Mouse (Mus musculus) lung, postnatal 0 days (tissue): ENCODE data around the gene Upk1b. TPM values are rescaled to one million over a fixed set of nuclear protein-coding genes. Genes with fewer than 3 reads are reported as not detected.
A peak's percentile ranks its signal among the peaks of the same experiment; 100 is the strongest.

ENCODE experiments used
- ATAC-seq: fragments of 200-750 bp; cut with Nextera tagmentation; 2 replicates; pipeline ENCODE4 v1.8.0; 2017; ENCODE audit warnings: moderate library complexity
- DNase-seq: peaks from one replicate; pipeline ENCODE4 v3.0.0-alpha.2; 2016; ENCODE audit warnings: low spot score
- H3K27ac ChIP-seq: fragments of 300-500 bp; sonication (generic); 2 replicates; pipeline ENCODE4 v1.5.1; 2014; ENCODE audit warnings: antibody characterized with exemption, mild to moderate bottlenecking, low read length, mixed read lengths
- H3K27me3 ChIP-seq: fragments of 300-500 bp; sonication (generic); replicated peaks from 2 replicates; pipeline ENCODE4 v1.6.1; 2014; ENCODE audit warnings: low read length, mixed read lengths; ENCODE audit not compliant: insufficient read depth
- H3K36me3 ChIP-seq: fragments of 300-500 bp; sonication (generic); 2 replicates; pipeline ENCODE4 v1.6.1; 2014; ENCODE audit warnings: low read length, mixed read lengths; ENCODE audit not compliant: insufficient read depth
- H3K4me1 ChIP-seq: fragments of 300-500 bp; sonication (generic); 2 replicates; pipeline ENCODE4 v1.6.1; 2014; ENCODE audit warnings: antibody characterized with exemption, low read depth, low read length, mixed read lengths; ENCODE audit not compliant: insufficient read depth
- H3K4me2 ChIP-seq: fragments of 300-500 bp; sonication (generic); replicated peaks from 2 replicates; pipeline ENCODE4 v1.6.1; 2014; ENCODE audit warnings: low read depth, mild to moderate bottlenecking, low read length, moderate library complexity, mixed read lengths
- H3K4me3 ChIP-seq: fragments of 300-500 bp; sonication (generic); 2 replicates; pipeline ENCODE4 v1.5.1; 2014; ENCODE audit warnings: low read depth, low read length
- H3K9ac ChIP-seq: fragments of 300-500 bp; sonication (generic); replicated peaks from 2 replicates; pipeline ENCODE4 v1.6.1; 2014; ENCODE audit warnings: low read depth, mild to moderate bottlenecking
- H3K9me3 ChIP-seq: fragments of 300-500 bp; sonication (generic); 2 replicates; pipeline ENCODE4 v1.6.1; 2016; ENCODE audit warnings: low read length, mixed read lengths
- CTCF ChIP-seq: IDR thresholded peaks from 2 replicates; pipeline ENCODE4 v1.5.1; 2016; ENCODE audit warnings: antibody characterized with exemption, mild to moderate bottlenecking
- EP300 ChIP-seq: IDR thresholded peaks from 2 replicates; pipeline ENCODE4 v1.6.1; 2016; ENCODE audit warnings: antibody characterized with exemption, mild to moderate bottlenecking, control low read depth
- WGBS: fragments of 180-500 bp; shearing (Covaris S2); extraction: QIAGEN DNeasy Blood & Tissue Kit; methylation state at CpG from one replicate; pipeline ENCODE4 v1.1.7; 2014; 5-methylcytosine and 5-hydroxymethylcytosine counted together
- polyA plus RNA-seq: library from polyadenylated mRNA; unstranded; fragments of >200 nt; fragmentation: Nextera tagmentation; extraction: Ambion mirVana; gene quantifications from 2 replicates; pipeline ENCODE4 v1.2.1, GENCODE M21; 2015

The Upk1b gene
- polyA plus RNA-seq, 1 experiment from 2014 or later, result 71.6 TPM

DNA sequence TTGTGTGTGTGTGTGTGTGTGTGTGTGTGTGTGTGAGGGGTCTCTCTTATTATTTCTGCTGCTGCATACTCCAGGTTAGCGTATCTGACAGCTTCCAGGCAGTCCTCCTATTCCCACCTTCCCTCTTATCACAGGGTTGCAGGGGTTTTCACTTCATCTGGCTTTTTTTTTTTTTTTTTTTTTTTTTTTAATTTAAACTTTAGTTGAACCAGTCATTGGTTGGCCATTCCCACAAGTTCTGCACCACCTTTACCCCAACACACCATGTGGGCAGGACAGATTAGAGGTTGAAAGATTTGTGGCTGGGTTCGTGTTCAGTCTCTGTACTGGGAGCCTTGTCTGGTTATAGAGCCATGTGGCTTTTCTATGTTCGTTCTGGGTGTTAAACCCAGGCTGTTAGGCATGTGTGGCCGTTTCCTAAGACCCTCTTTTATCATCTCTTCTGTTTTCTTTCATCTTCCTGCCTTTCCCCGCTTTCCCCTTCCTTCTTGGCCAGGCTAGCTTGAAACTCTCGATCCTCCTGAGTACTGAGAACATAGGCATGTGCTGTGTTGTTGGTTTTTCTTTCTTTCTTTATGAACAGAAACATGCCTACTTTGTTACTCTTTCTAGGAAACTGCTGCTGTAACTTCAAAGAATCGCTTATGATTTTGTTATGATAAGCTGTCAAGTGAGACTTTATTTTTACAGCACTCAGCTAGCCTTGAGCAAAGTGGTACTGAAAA is 44.5 kb downstream of the Upk1b start:
- ATAC-seq, result no peak

DNA sequence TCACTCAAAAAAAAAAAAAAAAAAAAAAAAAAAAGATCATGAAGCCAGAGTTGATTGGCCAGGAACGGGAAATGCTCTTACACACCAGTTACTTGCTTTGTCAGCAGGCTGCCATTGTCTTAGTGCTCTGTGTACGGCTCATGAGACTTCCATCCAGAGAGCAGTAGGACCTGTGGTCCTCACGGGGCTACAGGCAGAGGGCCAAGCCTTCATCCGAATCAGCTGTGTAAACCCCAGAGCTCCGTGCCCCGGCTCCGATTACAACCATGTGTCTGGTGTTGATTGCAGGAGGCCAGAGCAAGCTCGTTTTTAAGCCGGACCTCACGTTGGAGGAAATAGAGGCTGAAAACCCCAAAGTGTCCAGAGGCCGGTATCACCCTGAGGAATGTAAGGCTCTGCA is 46.5 kb downstream of the Upk1b start:
- 61% methylated on average over 11 of the region's 11 CpGs for WGBS
- DNase-seq, result no peak
- no peak overlapping the region for H3K4me2 ChIP-seq

More for the DNA sequence above, 44.5 kb downstream of the Upk1b start:
- DNase-seq, result no peak
- no peaks in the 10 kb centered on the region for H3K27me3 ChIP-seq
- TF ChIP-seq EP300 (no peak), CTCF (no peak)
- peak overlapping the region; percentile 20; the same call in 1 of the 2 replicates for H3K4me2 ChIP-seq
- peak overlapping the region; percentile 71 for H3K27ac ChIP-seq
- no peaks in the 10 kb centered on the region for H3K9me3 ChIP-seq
- 26% methylated on average over 7 of the region's 7 CpGs for WGBS
- peaks cover 21% of the 10 kb centered on the region; the same call in 1 of the 2 replicates for H3K4me1 ChIP-seq
- H3K4me3 ChIP-seq, result no peak overlapping the region
- H3K36me3 ChIP-seq, result peaks cover 14% of the 10 kb centered on the region; the same call in 1 of the 2 replicates
- H3K9ac ChIP-seq, result no peak overlapping the region

DNA sequence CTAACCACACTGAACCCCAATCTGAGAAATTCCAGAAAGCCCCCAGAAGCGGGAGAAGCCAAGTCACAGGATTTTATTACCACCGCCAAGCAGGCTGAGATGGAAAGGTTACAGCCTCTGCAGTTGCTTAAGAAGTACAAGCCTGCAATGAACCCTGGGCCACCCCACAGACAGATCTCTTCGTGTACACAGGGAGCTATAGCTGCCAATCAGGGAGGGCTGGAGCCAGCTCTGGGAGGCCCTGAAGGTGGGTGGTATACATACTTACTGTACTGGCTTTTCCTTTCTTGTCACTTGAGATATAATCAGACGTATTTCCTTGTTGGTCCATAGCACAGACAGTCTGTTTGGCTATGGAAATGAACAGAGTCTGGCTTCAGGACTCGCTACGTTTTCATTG is 49.3 kb downstream of the Upk1b start:
- Histone ChIP-seq H3K27me3 (no peaks in the 10 kb centered on the region), H3K4me1 (peaks cover 12% of the 10 kb centered on the region; the same call in 1 of the 2 replicates), H3K9ac (no peak overlapping the region), H3K27ac (no peak overlapping the region), H3K4me2 (no peak overlapping the region), H3K36me3 (no peaks in the 10 kb centered on the region), H3K4me3 (no peak overlapping the region), H3K9me3 (no peaks in the 10 kb centered on the region)
- WGBS, result 52% methylated on average over 6 of the region's 6 CpGs
- ATAC-seq (no peak; the same call in 1 of the 2 replicates), DNase-seq (peak; percentile 45)
- no peak for TF ChIP-seq CTCF
- TF ChIP-seq EP300, result no peak

More for the DNA sequence above, 46.5 kb downstream of the Upk1b start:
- H3K9ac ChIP-seq, result no peak overlapping the region
- no peak overlapping the region for H3K27ac ChIP-seq
- H3K4me3 ChIP-seq, result no peak overlapping the region
- no peak for ATAC-seq
- peaks cover 4% of the 10 kb centered on the region; the same call in 1 of the 2 replicates for H3K36me3 ChIP-seq
- no peaks in the 10 kb centered on the region for H3K9me3 ChIP-seq
- no peak for TF ChIP-seq CTCF
- TF ChIP-seq EP300, result no peak
- H3K27me3 ChIP-seq, result no peaks in the 10 kb centered on the region
- H3K4me1 ChIP-seq, result peaks cover 21% of the 10 kb centered on the region; the same call in 1 of the 2 replicates

DNA sequence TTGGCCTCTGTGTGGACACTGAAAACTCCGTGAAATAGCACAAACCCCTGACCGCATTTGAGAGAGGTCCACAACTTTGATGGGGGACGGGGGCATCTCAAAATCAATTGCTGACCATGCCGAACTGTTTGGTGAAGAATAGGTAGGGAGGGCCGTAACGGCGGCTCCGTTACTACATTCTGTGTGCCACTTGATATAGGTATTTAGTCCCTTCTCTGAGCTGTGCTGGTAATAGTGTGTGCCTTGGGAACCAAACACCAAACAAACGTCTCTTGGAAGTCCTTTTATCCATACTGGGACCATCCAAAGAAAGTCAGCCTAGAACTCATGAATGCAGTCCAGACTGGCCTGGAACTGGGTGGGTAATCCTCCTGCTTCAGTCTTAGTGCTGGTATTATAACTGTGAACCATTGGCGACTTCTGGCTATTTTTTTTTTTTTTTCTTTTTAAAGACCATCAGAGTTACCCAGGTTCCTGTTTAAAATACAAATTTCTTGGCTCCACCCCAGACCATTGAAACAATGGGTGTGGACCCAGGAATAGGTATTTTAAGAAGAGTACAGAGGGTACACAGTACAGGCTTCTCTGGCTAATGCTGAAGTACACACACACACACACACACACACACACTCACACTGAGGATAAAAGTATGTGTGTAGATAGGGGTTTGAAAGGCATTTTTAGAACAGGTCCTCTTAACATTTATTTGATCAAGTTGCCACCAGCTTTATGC is 56.0 kb downstream of the Upk1b start:
- Histone ChIP-seq H3K9ac (no peak overlapping the region), H3K4me1 (no peaks in the 10 kb centered on the region), H3K27ac (no peak overlapping the region), H3K4me3 (no peak overlapping the region), H3K27me3 (no peaks in the 10 kb centered on the region), H3K4me2 (0 out of 2 replicates have a peak overlapping the region, but pooled peaks have one; percentile 12), H3K36me3 (no peaks in the 10 kb centered on the region), H3K9me3 (no peaks in the 10 kb centered on the region)
- TF ChIP-seq CTCF, result no peak
- TF ChIP-seq EP300, result peak; percentile 71
- peak; percentile 32 for ATAC-seq
- no peak for DNase-seq
- 83% methylated on average over 10 of the region's 10 CpGs for WGBS

DNA sequence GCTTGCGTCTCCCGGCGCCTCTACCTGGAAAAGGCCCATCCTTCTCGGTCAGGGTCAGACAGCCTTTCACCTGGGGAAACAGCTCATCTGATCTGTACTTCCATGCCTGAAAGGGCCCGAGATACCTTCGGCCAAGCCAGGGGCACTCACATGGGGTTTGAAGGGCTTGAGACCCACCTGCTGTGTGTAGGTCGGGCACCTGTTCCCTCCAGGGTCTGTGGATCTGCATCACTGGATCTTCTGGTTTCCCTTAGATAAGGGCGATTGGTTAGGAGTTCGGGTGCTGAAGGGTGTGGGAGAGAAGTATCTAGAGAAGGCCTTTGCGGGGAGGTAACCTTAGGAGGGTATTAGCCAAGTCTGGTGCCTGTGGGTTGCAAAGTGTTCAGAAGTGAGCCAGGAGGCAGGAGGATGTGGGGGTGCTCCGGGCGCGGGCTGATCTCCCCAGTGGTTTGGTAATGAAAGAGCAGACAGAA is 57.4 kb downstream of the Upk1b start:
- ATAC-seq (peak; percentile 35), DNase-seq (peak; percentile 67)
- peak overlapping the region; percentile 86 for H3K4me2 ChIP-seq
- WGBS, result under 1% methylated on average over 13 of the region's 13 CpGs
- peak overlapping the region; percentile 79 for H3K4me3 ChIP-seq
- H3K4me1 ChIP-seq, result no peaks in the 10 kb centered on the region
- no peaks in the 10 kb centered on the region for H3K36me3 ChIP-seq
- H3K9ac ChIP-seq, result peak overlapping the region; percentile 76
- H3K27me3 ChIP-seq, result no peaks in the 10 kb centered on the region
- peak overlapping the region; percentile 82 for H3K27ac ChIP-seq
- H3K9me3 ChIP-seq, result no peaks in the 10 kb centered on the region
- TF ChIP-seq CTCF (no peak), EP300 (no peak)

DNA sequence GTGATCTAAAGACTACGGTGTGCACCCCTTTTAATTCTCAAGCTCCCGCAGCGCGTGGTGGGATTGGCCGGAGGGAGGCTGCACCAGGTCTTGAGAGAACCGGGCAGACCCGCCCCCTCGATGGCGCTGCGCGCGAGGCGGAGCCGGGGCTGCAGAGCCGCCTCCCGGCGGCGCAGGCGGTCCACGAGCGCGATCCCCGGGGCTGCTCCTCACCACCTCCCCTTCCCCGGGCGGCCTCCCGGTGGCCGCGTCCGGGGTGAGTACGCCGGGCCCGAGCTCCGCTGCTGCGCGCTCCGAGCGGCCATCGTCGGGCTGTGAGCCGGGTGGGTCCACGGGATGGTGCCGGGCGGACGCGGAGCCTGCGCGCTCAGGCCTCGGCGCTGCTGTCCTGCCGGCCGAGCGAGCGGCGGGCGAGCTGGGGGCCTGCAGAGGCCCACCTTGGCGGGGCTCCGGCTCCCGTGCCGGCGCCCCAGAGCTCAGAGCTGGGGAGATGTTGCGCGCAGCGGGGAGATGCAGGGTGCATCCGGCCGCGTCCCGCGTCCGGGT is 57.9 kb downstream of the Upk1b start, which contains the start of gene B4galt4:
Gene B4galt4, plus strand, starts transcription at position 152 of the 546 bp plus-strand sequence.
- under 1% methylated on average over 52 of the region's 69 CpGs for WGBS
- Histone ChIP-seq H3K36me3 (no peaks in the 10 kb centered on the region), H3K27me3 (no peaks in the 10 kb centered on the region), H3K27ac (peak within 1 kb of the TSS; percentile 82), H3K4me1 (no peaks in the 10 kb centered on the region), H3K9ac (peak within 1 kb of the TSS; percentile 76), H3K4me3 (peak within 1 kb of the TSS; percentile 79), H3K9me3 (no peaks in the 10 kb centered on the region), H3K4me2 (peak within 1 kb of the TSS; percentile 86)
- DNase-seq (peak; percentile 85), ATAC-seq (peak; percentile 96)
- no peak for TF ChIP-seq EP300
- TF ChIP-seq CTCF, result peak; percentile 55
